Mouse (Mus musculus): ENCODE results near the gene Npas2. TPM values are rescaled to one million over a fixed set of nuclear protein-coding genes. Genes with fewer than 3 reads are reported as not detected.

The Npas2 gene
- polyA plus RNA-seq, 1 experiment, result 1.1 TPM

DNA sequence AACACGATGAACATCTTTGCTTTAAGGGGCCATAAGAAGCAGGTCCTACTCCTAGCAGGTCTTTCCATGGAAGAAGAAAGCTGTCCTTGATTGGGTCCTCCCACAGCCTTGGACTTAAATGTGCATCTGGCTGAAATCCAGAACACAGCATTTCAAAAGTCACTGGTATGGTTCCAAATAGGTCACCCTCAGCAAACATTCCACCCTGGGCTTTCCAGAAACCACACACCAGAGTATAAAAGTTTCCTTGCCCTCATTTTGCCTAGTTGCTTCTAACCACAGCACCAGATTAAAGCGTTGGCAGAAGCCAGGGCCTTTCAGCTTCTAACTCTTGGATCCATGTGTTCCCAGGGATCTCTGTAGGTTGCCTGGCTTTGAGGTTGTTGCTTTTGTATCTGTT, 124.4 kb downstream of the Npas2 start:
- H3K36me3 ChIP-seq (ENCODE audit: control insufficient read depth, insufficient read depth, low read length), result no peaks in the 10 kb centered on the region
- TF ChIP-seq POLR2A (IDR thresholded peaks at IDR 0.05; ENCODE audit: control insufficient read depth, low read depth, low read length) (no peak), CTCF (IDR thresholded peaks at IDR 0.05; ENCODE audit: control insufficient read depth, insufficient read depth, insufficient replicate concordance, low read depth, low read length) (no peak)
- H3K4me1 ChIP-seq (ENCODE audit: control insufficient read depth, insufficient read depth, low read length), result no peaks in the 10 kb centered on the region
- H3K4me3 ChIP-seq (ENCODE audit: control insufficient read depth, low read depth, low read length), result no peak overlapping the region
- no peak overlapping the region for H3K27ac ChIP-seq (ENCODE audit: control insufficient read depth, insufficient read depth, low read depth, low read length)
- no peaks in the 10 kb centered on the region for H3K27me3 ChIP-seq (ENCODE audit: control insufficient read depth, insufficient read depth, low read length)

- Histone ChIP-seq H3K27ac (ENCODE audit: control insufficient read depth, insufficient read depth, low read depth, low read length) (no peak overlapping the region), H3K4me1 (ENCODE audit: control insufficient read depth, insufficient read depth, low read length) (no peaks in the 10 kb centered on the region), H3K36me3 (ENCODE audit: control insufficient read depth, insufficient read depth, low read length) (no peaks in the 10 kb centered on the region), H3K4me3 (ENCODE audit: control insufficient read depth, low read depth, low read length) (no peak overlapping the region), H3K27me3 (ENCODE audit: control insufficient read depth, insufficient read depth, low read length) (no peaks in the 10 kb centered on the region)
- TF ChIP-seq POLR2A (IDR thresholded peaks at IDR 0.05; ENCODE audit: control insufficient read depth, low read depth, low read length), result no peak
- no peak for TF ChIP-seq CTCF (IDR thresholded peaks at IDR 0.05; ENCODE audit: control insufficient read depth, insufficient read depth, insufficient replicate concordance, low read depth, low read length)
These were observed 125.3 kb downstream of the Npas2 start for GRCm38 (mm10) chr1:39318870-39319269.

GRCm38 (mm10) chr1:39321954-39322353, 128.4 kb downstream of the Npas2 start:
- H3K36me3 ChIP-seq (ENCODE audit: control insufficient read depth, insufficient read depth, low read length), result no peaks in the 10 kb centered on the region

GRCm38 (mm10) chr1:39325228-39325627, 131.7 kb downstream of the Npas2 start:
- Histone ChIP-seq H3K27ac (ENCODE audit: control insufficient read depth, insufficient read depth, low read depth, low read length) (no peak overlapping the region), H3K4me3 (ENCODE audit: control insufficient read depth, low read depth, low read length) (no peak overlapping the region), H3K27me3 (ENCODE audit: control insufficient read depth, insufficient read depth, low read length) (no peaks in the 10 kb centered on the region), H3K36me3 (ENCODE audit: control insufficient read depth, insufficient read depth, low read length) (no peaks in the 10 kb centered on the region), H3K4me1 (ENCODE audit: control insufficient read depth, insufficient read depth, low read length) (peaks cover 3% of the 10 kb centered on the region)
- TF ChIP-seq CTCF (IDR thresholded peaks at IDR 0.05; ENCODE audit: control insufficient read depth, insufficient read depth, insufficient replicate concordance, low read depth, low read length) (no peak), POLR2A (IDR thresholded peaks at IDR 0.05; ENCODE audit: control insufficient read depth, low read depth, low read length) (no peak)

More at GRCm38 (mm10) chr1:39321954-39322353, 128.4 kb downstream of the Npas2 start:
- H3K4me1 ChIP-seq (ENCODE audit: control insufficient read depth, insufficient read depth, low read length), result peaks cover 3% of the 10 kb centered on the region
- no peak for TF ChIP-seq CTCF (IDR thresholded peaks at IDR 0.05; ENCODE audit: control insufficient read depth, insufficient read depth, insufficient replicate concordance, low read depth, low read length)
- no peak for TF ChIP-seq POLR2A (IDR thresholded peaks at IDR 0.05; ENCODE audit: control insufficient read depth, low read depth, low read length)
- H3K27me3 ChIP-seq (ENCODE audit: control insufficient read depth, insufficient read depth, low read length), result no peaks in the 10 kb centered on the region
- H3K27ac ChIP-seq (ENCODE audit: control insufficient read depth, insufficient read depth, low read depth, low read length), result no peak overlapping the region
- H3K4me3 ChIP-seq (ENCODE audit: control insufficient read depth, low read depth, low read length), result no peak overlapping the region

GRCm38 (mm10) chr1:39327546-39327945, 134.0 kb downstream of the Npas2 start:
- H3K36me3 ChIP-seq (ENCODE audit: control insufficient read depth, insufficient read depth, low read length), result no peaks in the 10 kb centered on the region
- H3K4me1 ChIP-seq (ENCODE audit: control insufficient read depth, insufficient read depth, low read length), result peaks cover 3% of the 10 kb centered on the region

GRCm38 (mm10) chr1:39330857-39331594, 137.5 kb downstream of the Npas2 start:
- peaks cover 2% of the 10 kb centered on the region for H3K4me1 ChIP-seq (ENCODE audit: control insufficient read depth, insufficient read depth, low read length)
- H3K4me3 ChIP-seq (ENCODE audit: control insufficient read depth, low read depth, low read length), result no peak overlapping the region
- H3K27me3 ChIP-seq (ENCODE audit: control insufficient read depth, insufficient read depth, low read length), result no peaks in the 10 kb centered on the region
- H3K27ac ChIP-seq (ENCODE audit: control insufficient read depth, insufficient read depth, low read depth, low read length), result no peak overlapping the region
- H3K36me3 ChIP-seq (ENCODE audit: control insufficient read depth, insufficient read depth, low read length), result no peaks in the 10 kb centered on the region
- TF ChIP-seq CTCF (IDR thresholded peaks at IDR 0.05; ENCODE audit: control insufficient read depth, insufficient read depth, insufficient replicate concordance, low read depth, low read length) (no peak), POLR2A (IDR thresholded peaks at IDR 0.05; ENCODE audit: control insufficient read depth, low read depth, low read length) (no peak)

More at GRCm38 (mm10) chr1:39327546-39327945, 134.0 kb downstream of the Npas2 start:
- Histone ChIP-seq H3K27ac (ENCODE audit: control insufficient read depth, insufficient read depth, low read depth, low read length) (no peak overlapping the region), H3K4me3 (ENCODE audit: control insufficient read depth, low read depth, low read length) (no peak overlapping the region), H3K27me3 (ENCODE audit: control insufficient read depth, insufficient read depth, low read length) (no peaks in the 10 kb centered on the region)
- TF ChIP-seq CTCF (IDR thresholded peaks at IDR 0.05; ENCODE audit: control insufficient read depth, insufficient read depth, insufficient replicate concordance, low read depth, low read length), result no peak
- TF ChIP-seq POLR2A (IDR thresholded peaks at IDR 0.05; ENCODE audit: control insufficient read depth, low read depth, low read length), result no peak

- H3K4me1 ChIP-seq (ENCODE audit: control insufficient read depth, insufficient read depth, low read length), result no peaks in the 10 kb centered on the region
- no peak for TF ChIP-seq CTCF (IDR thresholded peaks at IDR 0.05; ENCODE audit: control insufficient read depth, insufficient read depth, insufficient replicate concordance, low read depth, low read length)
- TF ChIP-seq POLR2A (IDR thresholded peaks at IDR 0.05; ENCODE audit: control insufficient read depth, low read depth, low read length), result no peak
These were observed 138.9 kb downstream of the Npas2 start for GRCm38 (mm10) chr1:39332456-39332855.

More at GRCm38 (mm10) chr1:39332456-39332855, 138.9 kb downstream of the Npas2 start:
- Histone ChIP-seq H3K36me3 (ENCODE audit: control insufficient read depth, insufficient read depth, low read length) (no peaks in the 10 kb centered on the region), H3K27me3 (ENCODE audit: control insufficient read depth, insufficient read depth, low read length) (no peaks in the 10 kb centered on the region), H3K27ac (ENCODE audit: control insufficient read depth, insufficient read depth, low read depth, low read length) (no peak overlapping the region), H3K4me3 (ENCODE audit: control insufficient read depth, low read depth, low read length) (no peak overlapping the region)
